Mouse (Mus musculus): Measurements from ENCODE around the gene Nkx2-1.
"Not testable (repeated sequence)": the region's sequence is repeated elsewhere in the genome, so short reads cannot be mapped to it uniquely, and the experiment has no call there.

The Nkx2-1 gene

GRCm38 (mm10) chr12:56536884-56537265, at the start of gene Nkx2-1:
Nkx2-1 (minus strand) TSS chr12:56536908.
- in situ Hi-C loops (cut with MseI, MboI): no loop called here

GRCm38 (mm10) chr12:56541068-56541467, 4.4 kb upstream of the Nkx2-1 start:
- in situ Hi-C loops (cut with MseI, MboI): no loop called here

- in situ Hi-C loops (cut with MseI, MboI): no loop called here
Observed at GRCm38 (mm10) chr12:56540591-56540990, 3.9 kb upstream of the Nkx2-1 start.

DNA sequence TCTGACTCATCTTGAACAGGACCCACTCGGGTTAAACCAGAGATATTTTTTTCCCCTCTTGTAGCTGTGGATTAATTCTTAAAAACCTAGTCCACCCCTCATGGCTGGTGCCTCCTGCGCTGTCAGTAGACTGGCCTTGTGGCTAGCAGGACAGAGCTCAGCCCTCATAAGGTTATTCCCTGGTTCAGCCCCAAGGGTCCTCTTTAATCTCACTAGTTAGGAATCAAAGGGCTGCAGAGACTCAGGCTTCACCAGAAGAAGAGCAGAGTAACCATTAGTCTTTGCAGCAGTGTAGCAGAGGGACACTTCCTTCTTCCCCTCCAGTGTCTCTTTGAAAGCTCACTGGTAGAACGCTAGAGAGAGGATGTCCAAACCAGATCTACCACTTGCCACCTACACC, 1.9 kb upstream of the Nkx2-1 start:
- in situ Hi-C loops (cut with MseI, MboI): no loop called here

DNA sequence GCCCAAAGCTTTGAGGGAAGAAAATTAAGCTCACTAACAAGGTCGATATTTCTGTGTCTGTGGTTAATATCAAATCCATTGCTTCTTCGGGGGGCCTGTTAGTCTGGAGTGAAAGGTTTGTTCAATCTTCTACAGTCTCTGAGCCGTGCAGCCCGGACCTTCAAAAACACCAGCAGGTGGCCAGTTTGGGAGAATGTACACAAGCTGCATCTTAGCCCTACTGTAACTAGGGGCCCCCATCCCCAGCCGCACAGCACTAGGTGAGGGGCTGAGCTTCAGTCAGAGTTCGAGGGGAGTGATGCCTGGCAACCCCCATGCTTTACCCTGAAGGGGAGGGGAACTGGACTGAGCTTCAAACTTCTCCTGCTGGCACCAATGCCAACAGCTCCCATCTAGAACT, 1.2 kb upstream of the Nkx2-1 start:
- in situ Hi-C loops (cut with MseI, MboI): no loop called here

GRCm38 (mm10) chr12:56537342-56537741, 634 bp upstream of the Nkx2-1 start:
- in situ Hi-C loops (cut with MseI, MboI): no loop called here

GRCm38 (mm10) chr12:56536174-56536883, 379 bp downstream of the Nkx2-1 start:
- in situ Hi-C loops (cut with MseI, MboI): no loop called here

DNA sequence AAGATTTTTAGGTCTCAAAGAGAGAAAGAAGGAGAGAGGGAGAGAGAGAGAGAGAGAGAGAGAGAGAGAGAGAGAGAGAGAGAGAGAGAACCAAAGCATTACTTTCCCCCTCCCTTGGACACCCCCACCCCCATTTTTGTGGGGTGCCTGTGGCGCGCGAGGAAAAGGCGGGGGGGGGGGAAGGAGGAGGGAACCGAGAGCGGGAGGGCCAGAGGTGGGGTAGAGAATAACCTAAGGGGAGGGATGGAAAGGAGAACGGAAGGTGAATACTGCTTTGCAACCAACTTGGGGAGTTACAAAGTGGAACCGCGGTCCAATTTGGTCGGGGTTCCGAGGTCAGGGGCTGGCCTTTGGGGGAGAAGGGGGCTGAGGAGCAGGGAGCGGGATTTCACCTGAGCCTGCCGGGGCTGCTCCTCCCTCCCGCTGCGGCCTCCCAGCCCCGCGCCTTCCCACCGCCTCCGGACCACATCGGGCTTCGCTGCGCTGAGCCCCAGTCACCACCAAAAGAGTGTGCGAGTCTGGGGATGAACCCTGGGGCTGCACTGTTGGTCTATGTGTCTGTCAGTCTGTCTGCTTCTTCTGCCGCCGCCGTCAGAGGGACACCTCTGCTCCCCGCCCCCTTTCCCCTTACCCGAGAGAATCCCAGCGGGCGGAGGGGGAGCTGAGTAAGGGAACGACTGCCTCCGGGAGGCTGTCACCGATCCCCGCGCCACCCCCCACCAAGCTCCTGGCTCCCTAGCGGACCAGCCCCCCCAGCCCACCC, 1.1 kb downstream of the Nkx2-1 start:
- in situ Hi-C loops (cut with MseI, MboI): no loop called here

- in situ Hi-C loops (cut with MseI, MboI): no loop called here
Observed at GRCm38 (mm10) chr12:56534651-56535326, 1.9 kb downstream of the Nkx2-1 start.

DNA sequence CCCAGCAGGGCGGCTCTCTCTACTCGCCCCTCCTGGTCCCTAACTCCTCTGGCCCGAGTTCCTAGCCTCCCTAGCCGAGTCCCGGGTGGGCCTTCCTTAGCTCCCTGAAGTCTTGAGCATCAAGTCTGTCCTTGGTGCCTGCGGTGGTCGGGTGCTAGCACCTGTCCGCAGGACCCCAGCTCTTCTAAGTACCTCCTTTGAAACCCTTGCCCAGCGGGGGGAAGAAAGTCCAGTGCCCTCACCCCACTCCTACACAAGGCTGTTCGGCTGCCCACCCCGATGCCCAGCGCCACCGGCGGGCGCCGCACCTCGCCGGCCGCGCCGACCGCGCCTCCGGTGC, 2.4 kb downstream of the Nkx2-1 start:
- in situ Hi-C loops (cut with MseI, MboI): no loop called here

DNA sequence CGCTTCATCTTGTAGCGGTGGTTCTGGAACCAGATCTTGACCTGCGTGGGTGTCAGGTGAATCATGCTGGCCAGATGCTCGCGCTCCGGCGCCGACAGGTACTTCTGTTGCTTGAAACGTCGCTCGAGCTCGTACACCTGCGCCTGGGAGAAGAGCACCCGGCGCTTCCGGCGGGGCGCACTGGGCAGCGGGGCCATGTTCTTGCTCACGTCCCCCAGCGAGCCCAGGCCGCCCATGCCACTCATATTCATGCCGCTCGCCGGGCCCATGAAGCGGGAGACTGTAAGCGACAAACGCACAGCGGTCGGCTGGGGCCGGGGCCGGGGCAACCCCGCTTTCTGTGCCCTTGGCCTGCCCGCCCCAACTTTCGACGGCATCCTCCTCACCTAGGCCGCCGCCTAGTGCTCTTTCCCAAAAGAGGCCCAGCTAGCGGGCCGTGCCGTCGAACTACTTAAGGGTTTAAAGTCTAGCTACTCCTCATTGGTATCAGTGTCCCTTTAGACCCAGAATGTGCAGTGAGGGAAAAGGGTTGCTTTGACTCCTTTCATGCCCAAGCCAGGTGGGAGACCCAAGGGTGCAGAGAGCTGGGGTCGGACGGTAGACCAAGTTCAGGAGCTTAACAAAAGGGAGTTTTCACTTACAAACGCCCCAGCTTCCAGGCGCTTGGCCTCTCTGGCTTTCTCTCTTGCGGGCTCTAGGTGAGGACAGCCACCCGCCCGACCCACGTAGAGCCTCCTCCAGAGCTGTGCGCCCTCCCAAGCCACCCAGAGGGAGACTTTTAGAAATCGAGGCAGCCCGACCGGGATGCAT, 3.0 kb downstream of the Nkx2-1 start:
- in situ Hi-C loops (cut with MseI, MboI): no loop called here

GRCm38 (mm10) chr12:56532986-56533495, 3.7 kb downstream of the Nkx2-1 start:
- in situ Hi-C loops (cut with MseI, MboI): no loop called here

GRCm38 (mm10) chr12:56532142-56532541, 4.6 kb downstream of the Nkx2-1 start:
- in situ Hi-C loops (cut with MseI, MboI): no loop called here

DNA sequence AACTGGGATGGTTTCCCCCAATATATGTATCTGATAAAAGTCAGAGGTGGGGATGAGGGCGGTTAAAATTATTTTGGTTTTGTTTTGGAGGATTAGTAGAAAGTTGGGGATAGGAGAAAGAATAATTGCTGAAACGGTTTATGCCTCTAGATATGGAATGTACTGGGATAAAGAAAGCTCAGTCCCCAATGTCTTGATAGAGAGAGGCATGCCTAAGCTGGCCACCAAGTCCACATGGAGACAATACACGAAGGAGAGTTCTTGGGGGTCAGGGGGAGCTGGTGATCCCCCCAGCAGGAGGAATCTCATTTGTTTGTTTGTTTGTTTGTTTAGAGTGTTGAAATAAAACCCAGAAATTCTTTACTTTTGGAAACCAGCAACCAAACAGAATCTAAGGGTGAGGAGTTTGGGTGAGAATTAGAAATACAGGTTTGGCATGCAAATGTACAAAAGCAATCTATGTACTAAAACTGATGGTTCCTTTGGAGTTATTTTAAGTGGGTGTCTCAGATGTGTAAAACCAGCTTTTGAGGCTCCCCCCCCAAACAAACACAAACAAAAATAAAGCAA, 5.6 kb downstream of the Nkx2-1 start:
- in situ Hi-C loops (cut with MseI, MboI): no loop called here

- in situ Hi-C loops (cut with MseI, MboI): no loop called here
Observed at GRCm38 (mm10) chr12:56529931-56530330, 6.8 kb downstream of the Nkx2-1 start.

GRCm38 (mm10) chr12:56528881-56529681, 7.6 kb downstream of the Nkx2-1 start:
- in situ Hi-C loops (cut with MseI, MboI): no loop called here

GRCm38 (mm10) chr12:56528034-56528570, 8.6 kb downstream of the Nkx2-1 start:
- in situ Hi-C loops (cut with MseI, MboI): no loop called here

DNA sequence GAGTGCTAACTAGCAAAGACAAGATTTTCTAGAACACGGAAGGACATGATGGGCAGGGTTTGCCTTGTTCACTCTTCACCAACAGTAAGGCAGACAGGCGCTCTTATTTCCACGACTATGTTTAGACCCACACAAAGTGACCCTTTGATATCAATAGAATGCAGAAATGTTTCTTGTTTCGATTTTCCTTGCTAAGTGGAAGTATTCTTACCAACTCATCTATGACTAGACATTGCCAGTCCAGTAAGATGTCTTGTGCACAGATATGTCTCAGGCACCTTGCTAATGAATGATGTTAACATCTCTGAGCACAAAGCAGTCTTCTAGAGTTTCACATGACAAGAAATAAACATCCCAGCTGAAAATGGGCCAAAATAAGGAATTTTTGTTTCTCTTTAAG, 9.6 kb downstream of the Nkx2-1 start:
- in situ Hi-C loops (cut with MseI, MboI): no loop called here

GRCm38 (mm10) chr12:56525219-56525797, 11.4 kb downstream of the Nkx2-1 start:
- in situ Hi-C loops (cut with MseI, MboI): not testable (repeated sequence)

- in situ Hi-C loops (cut with MseI, MboI): loop anchor here in 1 of 2 experiments (25.0 kb wide), 1 partner anchor 462 kb away; no protein-coding TSS in a partner anchor
Observed at GRCm38 (mm10) chr12:56524201-56524600, 12.5 kb downstream of the Nkx2-1 start.
